Mouse (Mus musculus) mature B cell (primary cell): ENCODE results near the gene Tnfrsf9.

ENCODE experiments used
- in situ Hi-C: fragments of 300-500 bp; cut with MboI; formaldehyde crosslinking; loops from 2 replicates; pipeline ENCODE4 v1.14.3; 2019

Gene Tnfrsf9

DNA sequence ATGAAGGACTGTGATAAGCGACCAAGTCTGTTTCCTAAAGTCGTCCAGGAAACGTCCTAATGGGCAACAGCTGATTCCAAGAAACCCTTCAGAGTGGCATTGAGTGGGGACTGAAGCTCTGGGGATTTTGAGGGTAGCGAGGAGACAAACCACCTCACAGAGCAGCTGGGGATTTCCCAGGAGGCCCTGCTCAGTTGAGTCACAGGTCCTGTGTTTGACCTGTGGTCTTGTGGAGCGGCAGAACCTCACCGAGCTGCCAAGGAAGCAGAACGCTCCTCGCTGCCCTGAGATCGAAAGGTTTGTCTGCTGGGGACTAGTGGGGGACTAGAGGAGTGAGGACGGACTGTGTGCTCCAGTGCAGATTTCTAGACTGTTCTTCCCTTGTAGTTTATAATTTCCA is 13.4 kb downstream of the Tnfrsf9 start:
- in situ Hi-C loops = no loop called here

GRCm38 (mm10) chr4:150933503-150933902 is 19.1 kb downstream of the Tnfrsf9 start:
- in situ Hi-C loops = no loop called here

GRCm38 (mm10) chr4:150937293-150938062 is 23.1 kb downstream of the Tnfrsf9 start:
- in situ Hi-C loops = no loop called here

GRCm38 (mm10) chr4:150938063-150938452 is 23.7 kb downstream of the Tnfrsf9 start:
- in situ Hi-C loops = no loop called here

DNA sequence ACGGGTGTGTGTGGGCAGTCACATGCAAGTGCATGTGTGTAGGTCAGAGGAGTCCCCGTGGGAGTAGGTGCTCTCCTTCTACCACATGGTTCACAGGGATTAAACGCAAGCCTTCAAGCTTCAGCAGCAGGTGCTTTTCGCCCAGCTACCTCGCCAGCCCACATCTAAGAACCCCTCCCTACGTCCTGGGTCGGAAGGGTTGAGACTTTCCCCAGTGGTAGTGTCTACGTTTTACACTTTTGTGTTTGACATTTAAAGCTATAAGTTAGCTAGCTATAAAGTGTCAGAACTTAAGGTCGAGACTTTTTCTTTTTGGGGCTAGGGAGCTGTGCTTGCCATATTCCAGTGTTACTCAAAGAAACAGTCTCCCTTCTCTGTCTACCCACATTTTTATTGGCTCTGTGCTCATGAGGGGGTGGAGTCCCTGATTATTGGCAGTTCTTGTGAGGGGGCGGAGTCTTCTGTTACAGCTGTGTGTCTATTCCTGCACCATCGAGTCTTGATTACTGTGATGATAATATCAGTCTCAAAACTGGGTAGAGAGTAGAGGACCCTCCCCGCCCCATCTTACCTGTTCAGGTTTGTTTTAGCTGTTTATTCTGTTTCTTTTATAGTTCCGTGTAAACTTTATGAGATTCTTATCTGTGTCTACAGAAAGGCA is 25.8 kb downstream of the Tnfrsf9 start:
- in situ Hi-C loops = no loop called here

GRCm38 (mm10) chr4:150944707-150945106 is 30.3 kb downstream of the Tnfrsf9 start:
- in situ Hi-C loops = no loop called here

DNA sequence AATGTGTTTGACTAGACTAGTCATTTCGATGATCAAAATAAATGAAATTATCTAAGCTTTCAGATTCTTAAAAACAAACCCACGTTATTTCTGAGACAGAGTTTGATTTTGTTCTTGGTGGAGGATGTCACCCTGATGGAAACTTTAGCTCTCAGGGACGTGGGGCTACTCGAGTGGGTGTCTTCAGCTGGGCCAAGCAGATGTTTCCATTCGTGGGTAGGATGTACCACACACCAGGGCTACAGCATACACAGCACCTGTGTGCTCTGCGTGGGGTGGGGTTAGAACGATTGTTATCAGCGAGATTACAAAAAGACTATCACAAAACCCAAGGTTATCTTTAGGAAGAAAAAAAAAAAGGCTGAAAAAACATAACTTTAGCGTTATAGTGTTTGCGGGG is 36.6 kb downstream of the Tnfrsf9 start:
- in situ Hi-C loops = no loop called here

- in situ Hi-C loops = no loop called here
These were observed 42.2 kb downstream of the Tnfrsf9 start for GRCm38 (mm10) chr4:150956369-150957105.

- in situ Hi-C loops = no loop called here
These were observed 42.7 kb downstream of the Tnfrsf9 start for GRCm38 (mm10) chr4:150957106-150957458.

GRCm38 (mm10) chr4:150958536-150958935 is 44.2 kb downstream of the Tnfrsf9 start:
- in situ Hi-C loops = no loop called here

- in situ Hi-C loops = no loop called here
These were observed 47.9 kb downstream of the Tnfrsf9 start for GRCm38 (mm10) chr4:150962231-150962630.

- in situ Hi-C loops = no loop called here
These were observed 49.3 kb downstream of the Tnfrsf9 start for GRCm38 (mm10) chr4:150963711-150964110.

DNA sequence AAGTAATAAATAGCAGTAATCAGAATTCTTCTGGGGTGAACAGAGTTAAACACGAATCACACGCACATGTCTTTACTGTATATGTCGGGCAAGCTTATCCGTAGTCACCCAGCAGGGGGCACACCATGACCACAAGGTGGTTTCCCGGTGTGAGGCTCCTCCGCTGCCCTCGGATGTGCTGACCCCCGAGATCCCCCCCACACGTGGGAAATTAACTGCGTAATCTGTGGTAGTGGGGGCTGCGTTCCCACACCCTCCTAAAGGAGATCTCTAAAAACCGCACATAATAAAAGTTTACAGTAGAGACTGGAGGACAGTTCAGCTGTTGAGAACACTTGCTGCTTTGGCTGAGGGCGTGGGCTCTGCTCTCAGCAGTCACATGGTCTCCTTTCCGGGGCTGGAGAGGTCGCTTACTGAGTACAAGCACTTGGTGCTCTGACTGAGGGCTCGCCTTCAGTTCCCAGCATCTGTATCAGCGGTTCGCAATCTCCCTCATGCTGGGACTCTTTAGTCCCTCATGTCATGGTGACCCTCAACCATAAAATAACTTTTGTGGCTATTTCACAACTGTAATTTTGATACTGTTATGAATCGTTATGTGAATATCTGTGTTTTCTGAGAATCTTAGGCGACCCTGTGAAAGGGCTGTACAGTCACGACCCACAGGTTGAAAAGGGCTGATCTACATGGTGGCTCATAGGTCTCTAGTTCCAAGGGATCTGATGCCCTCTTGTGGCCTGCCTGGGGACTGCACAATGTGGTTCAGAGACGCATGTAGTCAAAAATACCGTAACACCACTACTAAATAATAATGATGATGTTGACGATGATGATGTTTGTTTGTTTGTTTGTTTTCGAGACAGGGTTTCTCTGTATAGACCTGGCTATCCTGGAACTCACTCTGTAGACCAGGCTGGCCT is 50.5 kb downstream of the Tnfrsf9 start:
- in situ Hi-C loops = no loop called here

DNA sequence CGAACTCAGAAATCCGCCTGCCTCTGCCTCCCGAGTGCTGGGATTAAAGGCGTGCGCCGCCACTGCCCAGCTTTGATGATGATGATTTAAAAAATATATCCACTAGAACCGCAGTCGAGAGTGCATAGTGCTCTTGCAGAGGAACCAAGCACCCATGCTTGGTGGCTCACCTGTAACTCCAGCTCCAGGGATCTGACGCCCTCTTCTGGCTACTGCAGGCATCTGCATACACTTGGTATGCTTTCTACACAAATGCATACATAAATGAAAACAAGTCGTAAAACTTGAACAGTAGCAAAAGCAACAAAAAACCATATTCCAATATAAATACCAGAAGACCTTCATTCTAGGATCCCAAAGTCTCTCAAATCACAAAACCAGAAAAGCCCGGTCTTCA is 51.2 kb downstream of the Tnfrsf9 start:
- in situ Hi-C loops = no loop called here

DNA sequence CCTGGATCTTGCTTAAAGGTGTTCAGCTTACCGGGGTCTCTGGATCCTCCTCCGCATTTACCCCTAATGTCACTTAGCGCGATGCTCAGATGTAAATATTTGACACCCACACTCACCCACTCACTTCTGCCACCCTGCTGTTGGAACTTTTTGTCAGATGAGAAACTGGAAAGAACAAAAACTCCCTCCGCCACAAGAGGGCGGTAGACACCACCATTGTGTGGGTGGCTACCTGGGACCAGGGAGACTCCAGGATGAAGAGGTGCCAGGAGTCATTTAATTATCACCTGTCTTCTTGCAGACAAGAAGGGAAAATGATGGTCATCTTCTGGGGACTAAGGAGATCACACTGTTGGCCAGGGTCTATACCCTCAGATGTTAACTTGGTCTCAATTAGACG is 52.2 kb downstream of the Tnfrsf9 start:
- in situ Hi-C loops = no loop called here

- in situ Hi-C loops = no loop called here
These were observed 54.6 kb downstream of the Tnfrsf9 start for GRCm38 (mm10) chr4:150968956-150969355.

DNA sequence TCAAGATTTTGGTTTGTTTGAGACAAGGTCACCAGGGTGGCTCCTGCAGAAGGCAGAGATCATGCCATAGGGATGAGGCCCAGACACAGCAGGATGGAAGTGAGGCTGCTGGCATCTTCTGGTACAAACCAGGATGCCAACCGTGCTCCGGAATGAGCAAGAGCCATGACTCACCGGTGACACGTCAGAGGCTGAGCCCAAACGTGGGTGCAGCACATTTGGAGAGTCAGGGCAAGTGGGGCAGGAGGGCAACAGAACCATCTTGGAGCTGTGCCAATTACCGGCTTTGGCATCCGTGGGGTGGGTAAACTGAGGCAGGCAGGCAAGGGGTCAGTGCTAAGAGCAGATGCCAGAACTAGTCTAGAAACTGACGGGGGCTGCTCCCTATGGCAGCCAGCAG is 58.9 kb downstream of the Tnfrsf9 start:
- in situ Hi-C loops = no loop called here

GRCm38 (mm10) chr4:150975145-150975544 is 60.8 kb downstream of the Tnfrsf9 start:
- in situ Hi-C loops = no loop called here

DNA sequence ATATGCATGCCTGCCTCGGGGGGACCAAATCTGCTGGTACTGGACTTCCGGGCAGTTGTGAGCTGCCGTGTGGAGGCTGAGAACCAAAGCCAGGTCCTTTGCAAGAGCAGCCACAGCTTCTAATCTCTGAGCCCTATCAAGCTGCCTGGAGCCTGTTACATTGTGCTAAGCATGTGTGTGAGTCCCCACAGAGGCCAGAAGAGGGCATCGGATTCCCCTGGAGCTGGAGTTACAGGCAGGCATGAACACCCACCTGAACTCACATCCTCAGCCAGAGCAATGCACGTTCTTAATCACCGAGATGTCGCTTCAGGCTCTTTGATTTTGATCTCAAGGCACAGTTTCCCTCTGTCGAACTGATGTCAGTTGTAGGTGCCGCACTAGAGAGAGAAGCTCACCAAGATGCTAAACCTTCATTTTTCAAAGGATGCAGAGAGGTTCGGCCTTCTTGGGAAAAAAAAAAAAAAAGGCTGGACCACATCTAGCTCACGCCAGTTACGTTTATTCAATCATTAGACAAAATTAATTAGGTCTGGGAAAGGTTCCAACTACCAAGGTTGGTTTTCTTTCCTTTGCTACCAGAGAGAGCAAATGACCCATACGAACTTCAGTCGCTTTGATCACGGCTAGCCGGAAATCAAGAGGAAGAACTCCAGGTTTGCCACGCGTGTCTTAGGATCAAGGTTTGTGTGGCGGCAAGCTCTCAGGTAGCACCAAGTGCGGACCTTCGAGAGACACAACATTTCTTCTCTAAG is 64.0 kb downstream of the Tnfrsf9 start:
- in situ Hi-C loops = no loop called here

DNA sequence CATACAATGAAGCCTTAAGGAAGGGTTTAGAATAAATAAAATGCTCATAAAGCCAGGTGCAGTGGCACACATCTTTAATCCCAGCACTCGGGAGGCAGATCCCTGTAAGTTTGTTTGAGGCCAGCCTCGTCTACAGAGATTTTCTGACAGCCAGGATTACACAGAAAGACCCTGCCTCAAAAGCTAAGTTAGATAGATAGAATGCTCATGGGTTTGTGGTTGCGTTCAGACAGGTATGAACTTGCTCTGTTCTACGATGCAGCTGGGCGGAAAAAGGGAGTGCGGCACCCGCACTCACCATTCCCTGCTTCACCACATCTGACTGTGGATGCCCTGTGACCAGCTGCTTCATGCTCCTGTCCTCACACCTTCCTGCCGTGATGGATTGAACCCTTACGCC is 65.1 kb downstream of the Tnfrsf9 start:
- in situ Hi-C loops = no loop called here

GRCm38 (mm10) chr4:150980153-150980552 is 65.8 kb downstream of the Tnfrsf9 start:
- in situ Hi-C loops = no loop called here
